Mouse (Mus musculus) heart, postnatal 0 days (tissue): Measurements from ENCODE around the gene Nr1i2.

Experiments
- CTCF ChIP-seq: IDR thresholded peaks from 2 replicates; pipeline ENCODE4 v1.5.1; 2016; ENCODE audit warnings: antibody characterized with exemption, control low read depth, low read depth
- EP300 ChIP-seq: IDR thresholded peaks from 2 replicates; pipeline ENCODE4 v1.6.1; 2016; ENCODE audit warnings: antibody characterized with exemption, low read depth

- no peak for TF ChIP-seq EP300
- TF ChIP-seq CTCF: no peak
These were observed 47.0 kb upstream of the Nr1i2 start, which contains the start of gene Maats1 for GRCm38 (mm10) chr16:38341396-38342324.
